Mouse (Mus musculus) hindlimb bud, embryonic 11.5 days (tissue): Measurements from ENCODE around the gene Stpg1.

ENCODE experiments used
- DNase-seq: peaks from one replicate; pipeline ENCODE4 v3.0.0-alpha.2; 2012; ENCODE audit warnings: low read depth, low spot score; ENCODE audit errors: extremely low spot score

Stpg1 gene

GRCm38 (mm10) chr4:135509515-135509914 lies 14.9 kb downstream of the Stpg1 start:
- no peak for DNase-seq

GRCm38 (mm10) chr4:135513865-135514264 lies 19.3 kb downstream of the Stpg1 start:
- DNase-seq: no peak

GRCm38 (mm10) chr4:135514925-135515324 lies 20.3 kb downstream of the Stpg1 start:
- no peak for DNase-seq

- no peak for DNase-seq
These were observed 22.0 kb downstream of the Stpg1 start for GRCm38 (mm10) chr4:135516351-135517316.

- DNase-seq: no peak
These were observed 23.5 kb downstream of the Stpg1 start for GRCm38 (mm10) chr4:135518135-135518534.

GRCm38 (mm10) chr4:135520421-135520820 lies 25.8 kb downstream of the Stpg1 start:
- DNase-seq: no peak

GRCm38 (mm10) chr4:135523939-135524338 lies 29.3 kb downstream of the Stpg1 start:
- no peak for DNase-seq

- no peak for DNase-seq
These were observed 30.5 kb downstream of the Stpg1 start for GRCm38 (mm10) chr4:135525057-135525456.

GRCm38 (mm10) chr4:135526039-135526710 lies 31.6 kb downstream of the Stpg1 start:
- no peak for DNase-seq

GRCm38 (mm10) chr4:135530270-135530669 lies 35.7 kb downstream of the Stpg1 start:
- no peak for DNase-seq

GRCm38 (mm10) chr4:135531236-135531635 lies 36.6 kb downstream of the Stpg1 start:
- no peak for DNase-seq

GRCm38 (mm10) chr4:135531771-135532613 lies 37.4 kb downstream of the Stpg1 start:
- DNase-seq: no peak

GRCm38 (mm10) chr4:135533001-135533400 lies 38.4 kb downstream of the Stpg1 start:
- no peak for DNase-seq

GRCm38 (mm10) chr4:135535021-135535420 lies 40.4 kb downstream of the Stpg1 start:
- DNase-seq: no peak

GRCm38 (mm10) chr4:135539056-135539455 lies 44.5 kb downstream of the Stpg1 start:
- DNase-seq: no peak

GRCm38 (mm10) chr4:135540057-135540456 lies 45.5 kb downstream of the Stpg1 start:
- DNase-seq: no peak

- DNase-seq: no peak
These were observed 49.7 kb downstream of the Stpg1 start for GRCm38 (mm10) chr4:135544284-135544683.

GRCm38 (mm10) chr4:135545080-135545511 lies 50.5 kb downstream of the Stpg1 start:
- no peak for DNase-seq

GRCm38 (mm10) chr4:135546008-135546407 lies 51.4 kb downstream of the Stpg1 start:
- no peak for DNase-seq

- DNase-seq: no peak
These were observed 52.2 kb downstream of the Stpg1 start for GRCm38 (mm10) chr4:135546793-135547192.

GRCm38 (mm10) chr4:135547551-135547950 lies 53.0 kb downstream of the Stpg1 start:
- DNase-seq: no peak
